Mouse (Mus musculus) megakaryocyte progenitor cell, adult 5-6 weeks (primary cell): ENCODE measurements around the gene Wnt1. TPM values are rescaled to one million over a fixed set of nuclear protein-coding genes. Genes with fewer than 3 reads are reported as not detected.
A peak's percentile ranks its signal among the peaks of the same experiment; 100 is the strongest.
"Not testable (repeated sequence)": the region's sequence is repeated elsewhere in the genome, so short reads cannot be mapped to it uniquely, and the experiment has no call there.

Source experiments
- ATAC-seq: replicated peaks from 2 replicates; pipeline ENCODE4 v1.8.0; 2016; ENCODE audit warnings: mild to moderate bottlenecking, moderate TSS enrichment, inconsistent platforms; ENCODE audit not compliant: poor library complexity
- total RNA-seq, 2 experiments: library from RNA; stranded (forward) in 1 of 2; stranded (reverse) in 1 of 2; fragments of 157-497, 149-512 nt in 1 of 2; fragments of 200-1000 nt in 1 of 2; gene quantifications; 2 replicates each; pipeline versions ENCODE4 v1.2.3 to v1.2.4; 2015 to 2017

The Wnt1 gene
- total RNA-seq, 2 experiments from 2014 or later, result not detected

DNA sequence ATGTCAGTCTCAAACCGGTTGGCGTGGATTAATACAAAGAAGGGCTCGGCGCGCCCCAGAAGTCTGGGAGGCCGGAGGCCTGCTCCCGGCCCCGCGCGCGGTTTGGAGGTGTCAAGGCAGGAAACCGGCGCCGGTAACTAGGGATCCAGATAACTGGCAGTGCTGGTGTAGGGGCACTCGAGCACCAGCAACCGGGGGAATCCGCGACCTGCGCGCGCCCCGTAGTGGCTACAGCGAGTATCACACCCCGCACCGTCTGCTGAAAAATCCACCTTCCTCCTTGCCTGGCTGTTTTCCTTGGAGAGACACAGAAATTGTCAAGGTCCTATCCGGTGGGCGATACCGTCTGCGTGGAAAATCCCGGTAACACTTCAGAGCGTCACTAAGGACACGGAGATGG lies 14.4 kb downstream of the Wnt1 start:
- ATAC-seq, result peak; percentile 73

DNA sequence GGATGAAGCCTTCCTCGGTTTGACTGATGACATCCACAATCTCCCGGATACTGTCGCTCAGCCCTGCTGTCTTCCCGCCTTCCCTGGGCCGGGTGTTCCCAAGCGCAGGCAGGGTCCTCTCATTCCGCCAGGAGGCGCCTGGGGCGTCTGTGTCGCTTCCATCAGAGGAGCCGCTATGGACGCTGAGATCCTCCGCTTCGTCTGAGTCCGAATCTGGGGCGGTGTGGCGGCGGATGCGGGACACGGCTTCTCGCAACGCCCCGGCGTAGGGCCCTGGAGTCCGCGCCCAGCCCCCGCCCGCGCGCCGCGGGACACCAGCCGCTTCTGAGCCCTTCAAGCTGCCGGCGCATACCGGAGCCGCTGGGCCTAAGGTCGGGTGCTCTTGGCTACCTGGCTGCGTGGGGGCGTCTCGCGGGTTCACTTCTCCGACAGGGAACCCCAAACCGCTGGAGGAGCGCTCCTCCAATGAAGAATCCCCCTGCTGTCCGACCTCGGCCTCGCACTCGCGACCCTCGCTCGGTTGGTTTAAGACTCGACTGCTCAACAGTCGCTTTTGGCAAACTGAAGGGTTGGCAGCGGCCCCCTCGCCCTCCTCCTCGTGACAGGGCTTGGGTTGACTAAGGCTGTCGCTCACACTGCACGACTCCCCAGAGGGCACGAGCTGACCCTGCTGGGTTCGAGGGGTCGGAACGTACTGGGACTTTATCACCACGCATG lies 15.8 kb downstream of the Wnt1 start:
- ATAC-seq, result peak; percentile 43

- no peak for ATAC-seq
Observed at GRCm38 (mm10) chr15:98806071-98806808, 16.6 kb downstream of the Wnt1 start.

- ATAC-seq, result peak; percentile 32
Observed at GRCm38 (mm10) chr15:98806809-98807770, 17.4 kb downstream of the Wnt1 start.

GRCm38 (mm10) chr15:98807895-98808650 lies 18.4 kb downstream of the Wnt1 start:
- ATAC-seq, result no peak

- no peak for ATAC-seq
Observed at GRCm38 (mm10) chr15:98808651-98809134, 19.0 kb downstream of the Wnt1 start.

- ATAC-seq, result no peak
Observed at GRCm38 (mm10) chr15:98809390-98809789, 19.7 kb downstream of the Wnt1 start, which contains the start of gene Ddn. Gene Ddn (minus strand): TSS chr15:98809490.

GRCm38 (mm10) chr15:98810212-98810611 lies 20.6 kb downstream of the Wnt1 start:
- not testable (repeated sequence) for ATAC-seq

GRCm38 (mm10) chr15:98812741-98813424 lies 23.2 kb downstream of the Wnt1 start:
- ATAC-seq, result no peak

DNA sequence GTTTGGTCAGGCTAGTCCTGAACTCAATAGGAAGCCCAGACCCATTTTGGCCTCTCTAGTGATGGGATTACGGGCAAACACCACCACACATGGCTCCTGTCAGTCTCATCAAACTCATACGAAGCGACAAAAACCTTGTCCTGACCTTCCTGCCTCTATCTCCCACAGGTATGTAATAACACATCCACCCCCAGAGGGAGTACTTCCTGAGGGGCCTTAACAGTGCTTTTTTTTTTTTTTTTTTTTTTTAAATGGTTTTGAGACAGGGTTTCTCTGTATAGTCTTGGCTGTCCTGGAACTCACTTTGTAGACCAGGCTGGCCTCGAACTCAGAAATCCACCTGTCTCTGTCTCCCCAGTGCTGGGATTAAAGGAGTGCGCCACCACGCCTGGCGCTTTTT lies 28.5 kb downstream of the Wnt1 start:
- ATAC-seq, result no peak

GRCm38 (mm10) chr15:98820937-98821336 lies 31.3 kb downstream of the Wnt1 start:
- ATAC-seq, result no peak

DNA sequence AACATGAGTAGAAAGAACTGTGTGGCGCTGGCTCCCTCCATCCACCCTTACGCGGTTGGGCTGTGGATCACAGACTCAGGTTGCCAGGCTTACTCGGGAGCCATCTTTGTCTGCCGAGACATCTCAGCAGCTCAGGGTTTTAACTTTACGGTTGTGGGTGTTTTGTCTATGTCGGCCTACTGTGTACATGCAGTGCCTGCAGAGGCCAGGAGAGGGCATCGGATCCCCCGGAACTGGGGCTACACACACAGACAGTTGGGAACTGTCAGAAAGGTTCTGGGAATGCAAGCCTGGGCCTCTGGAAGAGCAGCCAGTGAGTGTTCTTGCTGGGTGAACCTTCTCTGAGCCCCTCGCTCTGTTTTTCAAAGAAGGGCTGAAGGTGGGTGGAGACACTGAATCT lies 31.7 kb downstream of the Wnt1 start:
- ATAC-seq, result peak; percentile 70

GRCm38 (mm10) chr15:98822147-98822546 lies 32.5 kb downstream of the Wnt1 start:
- ATAC-seq, result no peak

- no peak for ATAC-seq
Observed at GRCm38 (mm10) chr15:98823434-98823833, 33.8 kb downstream of the Wnt1 start.

GRCm38 (mm10) chr15:98827611-98828011 lies 38.0 kb downstream of the Wnt1 start:
- peak; percentile 40 for ATAC-seq

GRCm38 (mm10) chr15:98830736-98831683 lies 41.4 kb downstream of the Wnt1 start, which contains the start of gene Prkag1:
Gene Prkag1 (minus strand): TSS chr15:98831521.
- ATAC-seq, result peak; percentile 82

DNA sequence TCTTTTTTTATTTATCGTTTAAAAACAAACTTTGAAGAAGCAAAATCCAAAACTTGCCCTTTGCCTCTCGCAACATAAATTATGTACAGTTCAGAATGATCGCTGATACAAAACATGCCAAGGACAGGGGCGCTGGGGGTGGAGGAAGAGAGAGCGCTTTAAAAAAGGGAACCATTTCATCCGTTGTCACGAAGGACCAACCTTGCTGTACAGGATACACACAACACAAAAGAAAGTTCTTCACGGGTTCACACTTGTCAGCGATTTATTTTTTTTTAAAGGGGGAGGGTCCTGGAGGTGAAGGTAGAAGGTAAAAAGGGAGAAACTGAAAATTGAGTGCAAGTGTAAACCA lies 42.0 kb downstream of the Wnt1 start:
- peak; percentile 18; the same call in 1 of the 2 replicates for ATAC-seq
